Mouse (Mus musculus) Patski (cell line): Measurements from ENCODE around the gene Dffa. TPM values are rescaled to one million over a fixed set of nuclear protein-coding genes. Genes with fewer than 3 reads are reported as not detected.
A peak's percentile ranks its signal among the peaks of the same experiment; 100 is the strongest.
"Not testable (repeated sequence)": the region's sequence is repeated elsewhere in the genome, so short reads cannot be mapped to it uniquely, and the experiment has no call there.

ENCODE experiments used
- ATAC-seq: fragments of 100-300 bp; one replicate; pipeline ENCODE4 v1.8.0; 2021
- CTCF ChIA-PET: fragments of 350-600 bp; sonication (Branson Sonifier 250); formaldehyde crosslinking; loops from one replicate; lab custom pipeline; 2022; ENCODE audit warnings: inconsistent platforms; lab: Charles Lee
- POLR2A ChIA-PET: fragments of 350-600 bp; sonication (Branson Sonifier 250); formaldehyde crosslinking; loops from one replicate; lab custom pipeline; 2022; ENCODE audit warnings: antibody characterized with exemption, inconsistent platforms; lab: Charles Lee
- DNase-seq: peaks from one replicate; pipeline ENCODE4 v3.0.0-alpha.2; 2011; ENCODE audit warnings: low read depth, low spot score
- H3K27me3 ChIP-seq: fragments of 371-371 bp; one replicate; pipeline ENCODE4 v1.5.1; 2021
- CTCF ChIP-seq: fragments of 100-300 bp; IDR thresholded peaks from one replicate; pipeline ENCODE4 v1.5.1; 2021
- in situ Hi-C: fragments of 300-500 bp; cut with MboI; formaldehyde crosslinking; loops from 3 replicates; pipeline ENCODE4 v1.11.1; 2018; ENCODE audit warnings: low pct_unique_long_range_greater_than_20kb, mixed read lengths
- polyA plus RNA-seq: library from polyadenylated mRNA; unstranded; gene quantifications from one replicate; pipeline ENCODE4 v1.2.3, GENCODE M21; 2021

Dffa gene
- polyA plus RNA-seq, 1 experiment from 2014 or later, result 16.3 TPM

DNA sequence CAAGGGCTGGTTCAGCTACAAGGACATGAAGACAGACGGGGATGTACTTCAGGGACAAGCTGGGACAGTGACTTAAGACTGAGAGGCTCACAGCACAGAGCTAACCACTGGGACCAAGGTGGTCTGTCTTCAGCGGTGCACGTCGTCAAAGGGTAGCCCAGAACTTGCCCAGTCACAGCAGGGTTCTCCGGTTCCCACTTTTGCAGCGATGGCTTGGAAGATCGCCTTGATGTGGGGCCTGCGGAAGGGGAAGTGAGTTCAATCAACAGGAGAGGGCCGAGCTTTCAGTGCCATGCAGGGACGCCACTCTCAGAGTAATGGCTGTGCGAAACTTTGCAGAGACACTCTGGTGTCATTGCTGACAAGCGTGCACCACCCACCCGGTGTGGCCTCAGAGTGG lies 55.9 kb downstream of the Dffa start:
- TF ChIP-seq CTCF, result no peak
- no peaks in the 10 kb centered on the region for H3K27me3 ChIP-seq
- ATAC-seq, result no peak
- ChIA-PET POLR2A (no interaction called here), CTCF (interaction anchor here (1.1 kb wide), 1 partner anchor 15 kb away, joined by 3 read pairs; no protein-coding TSS in a partner anchor)
- no peak for DNase-seq
- in situ Hi-C loops, result no loop called here

DNA sequence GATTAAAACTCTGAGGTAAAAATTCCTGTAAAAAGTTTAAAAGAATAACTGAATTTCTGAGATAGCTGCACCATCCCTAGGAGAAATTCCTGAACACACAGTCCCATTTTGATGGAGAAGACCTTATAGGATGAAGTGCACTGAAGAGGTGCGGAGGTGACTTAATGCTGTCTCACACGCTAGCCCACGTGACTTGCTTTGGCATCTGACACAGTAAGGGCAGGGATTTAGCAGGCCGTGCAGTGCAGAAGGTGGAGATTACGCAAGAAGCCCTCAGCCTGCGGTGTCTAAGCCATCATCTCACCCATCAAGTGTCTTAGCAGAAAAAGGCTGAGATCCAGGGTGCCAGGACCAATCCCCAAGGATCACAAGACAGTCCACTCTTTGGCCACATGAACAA lies 57.2 kb downstream of the Dffa start:
- ChIA-PET POLR2A (no interaction called here), CTCF (no interaction called here)
- no peak for TF ChIP-seq CTCF
- in situ Hi-C loops, result no loop called here
- DNase-seq (no peak), ATAC-seq (no peak)
- no peaks in the 10 kb centered on the region for H3K27me3 ChIP-seq

DNA sequence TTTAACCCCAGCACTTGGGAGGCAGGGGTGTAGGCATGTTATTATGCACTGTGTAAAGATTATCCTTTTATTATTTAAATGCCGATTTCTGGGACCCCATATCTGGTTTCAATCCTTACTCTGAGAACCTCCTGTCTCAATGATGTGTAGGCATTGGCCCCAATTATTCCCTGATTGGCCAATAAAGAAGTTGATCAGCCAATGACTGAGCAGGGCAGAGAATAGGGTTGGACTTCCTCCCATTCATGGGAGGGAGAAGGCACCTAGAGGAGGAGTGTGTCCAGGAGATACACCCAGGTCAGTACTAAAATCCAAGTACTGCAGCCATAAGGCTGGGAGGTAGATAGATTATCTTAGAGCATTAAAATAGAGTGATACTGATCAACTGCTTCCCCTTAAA lies 59.2 kb downstream of the Dffa start:
- CTCF ChIA-PET, result interaction anchor here (1.0 kb wide), 1 partner anchor 19 kb away, joined by 3 read pairs; no protein-coding TSS in a partner anchor
- DNase-seq, result no peak
- no peak for TF ChIP-seq CTCF
- no peak for ATAC-seq
- POLR2A ChIA-PET, result no interaction called here
- no peaks in the 10 kb centered on the region for H3K27me3 ChIP-seq
- in situ Hi-C loops, result no loop called here

DNA sequence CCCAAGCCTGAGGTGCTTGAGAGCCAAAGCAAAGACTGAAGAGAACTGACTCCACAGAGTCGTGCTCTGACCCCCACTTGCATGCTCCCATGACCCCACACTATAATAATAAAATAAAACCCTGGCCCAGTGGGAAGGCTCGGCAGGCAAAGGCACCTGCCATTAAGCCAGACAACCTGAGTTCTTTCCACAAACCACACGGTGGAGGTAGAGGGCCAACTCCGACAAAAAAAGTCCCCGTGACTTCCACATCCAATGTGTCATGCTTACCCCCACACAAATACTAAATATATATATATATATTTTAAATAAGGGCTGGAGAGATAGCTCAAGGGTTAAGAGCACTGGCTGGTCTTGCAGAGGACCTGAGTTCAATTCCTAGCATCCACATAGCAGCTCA lies 60.2 kb downstream of the Dffa start:
- TF ChIP-seq CTCF, result no peak
- no peak for DNase-seq
- H3K27me3 ChIP-seq, result no peaks in the 10 kb centered on the region
- no peak for ATAC-seq
- in situ Hi-C loops, result no loop called here
- POLR2A ChIA-PET, result interaction anchor here (0.5 to 0.7 kb wide), 2 partner anchors 10 to 1262 kb away, joined by 3 read pairs; no protein-coding TSS in a partner anchor
- CTCF ChIA-PET, result no interaction called here

DNA sequence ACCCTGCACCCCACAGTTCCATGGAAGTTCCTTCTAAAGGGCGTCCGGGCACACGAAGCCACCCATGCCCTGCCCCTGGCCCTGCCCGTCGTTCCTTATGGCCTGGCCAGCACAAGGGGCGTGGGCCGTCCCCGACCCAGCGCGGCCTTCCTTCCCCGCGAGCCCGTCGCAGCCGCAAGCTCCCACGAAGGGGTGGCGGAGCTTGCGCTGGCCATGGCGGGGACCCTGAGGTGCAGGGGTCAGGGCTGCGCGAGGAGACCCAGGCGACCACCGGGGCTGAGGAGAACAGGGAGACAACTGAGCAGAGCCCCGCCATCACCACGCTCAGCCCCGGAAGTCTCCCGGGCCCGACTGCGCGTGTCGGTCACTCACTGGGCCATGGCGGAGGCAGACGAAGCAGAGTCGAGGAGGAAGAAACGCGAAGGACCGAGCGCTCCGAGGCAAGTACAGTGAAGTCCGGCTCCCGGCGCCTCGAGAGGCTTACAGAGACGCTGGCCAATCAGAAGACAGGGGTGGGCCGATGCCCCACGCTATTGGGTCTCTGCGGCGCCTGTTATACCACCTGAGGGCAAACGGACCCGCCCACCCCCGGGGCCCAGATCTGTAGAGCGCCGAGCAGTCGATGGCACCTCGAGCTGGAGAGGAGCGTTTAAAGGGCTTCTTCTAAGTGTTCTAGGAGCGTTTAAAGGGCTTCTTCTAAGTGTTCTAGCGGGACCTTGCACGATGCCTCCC lies 62.4 kb downstream of the Dffa start, which contains the start of gene Pgd:
TSS of gene Pgd (minus strand) at position 557 of the 732 bp plus-strand sequence.
- ChIA-PET POLR2A (no interaction called here), CTCF (no interaction called here)
- no peaks in the 10 kb centered on the region for H3K27me3 ChIP-seq
- peak; percentile 95 for ATAC-seq
- TF ChIP-seq CTCF, result no peak
- in situ Hi-C loops, result no loop called here
- DNase-seq, result peak; percentile 59

DNA sequence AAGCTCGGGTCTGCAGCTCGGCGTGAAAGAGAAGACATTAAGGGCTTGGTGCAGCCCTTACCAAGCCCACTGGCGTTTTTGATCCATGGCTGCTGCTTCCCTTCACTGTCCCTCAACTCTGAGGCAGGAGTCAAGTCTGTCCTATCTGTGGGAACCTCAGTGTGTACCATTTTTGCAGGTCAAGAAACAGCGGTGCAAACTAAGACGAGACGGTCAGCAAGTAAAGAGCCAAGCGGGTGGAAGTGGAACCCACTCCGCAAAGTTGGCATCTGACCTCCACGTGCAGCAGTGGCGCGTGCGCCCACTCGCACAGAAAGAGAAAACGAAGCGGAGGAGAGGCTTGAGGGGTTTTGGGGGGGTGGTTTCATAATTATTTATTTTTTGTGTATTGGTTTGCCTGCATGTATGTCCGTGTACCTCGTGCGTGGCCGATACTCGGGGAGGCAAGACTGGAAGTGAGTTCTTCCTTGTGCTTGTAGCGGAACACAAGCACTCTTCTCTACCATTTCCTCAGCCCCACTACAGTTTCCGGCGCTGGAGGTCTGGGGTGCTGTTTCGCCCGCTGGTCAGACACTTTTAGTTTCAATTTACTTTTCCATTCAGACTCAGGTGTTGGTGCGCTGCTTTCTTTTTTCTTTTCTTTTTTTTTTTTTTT lies 63.1 kb downstream of the Dffa start:
- no peak for TF ChIP-seq CTCF
- DNase-seq (no peak), ATAC-seq (no peak)
- in situ Hi-C loops, result no loop called here
- no peaks in the 10 kb centered on the region for H3K27me3 ChIP-seq
- CTCF ChIA-PET, result interaction anchor here (1.2 kb wide), 1 partner anchor 22 kb away, joined by 3 read pairs; no protein-coding TSS in a partner anchor
- POLR2A ChIA-PET, result interaction anchor here (0.6 kb wide), 1 partner anchor 138 kb away, joined by 3 read pairs; no protein-coding TSS in a partner anchor

DNA sequence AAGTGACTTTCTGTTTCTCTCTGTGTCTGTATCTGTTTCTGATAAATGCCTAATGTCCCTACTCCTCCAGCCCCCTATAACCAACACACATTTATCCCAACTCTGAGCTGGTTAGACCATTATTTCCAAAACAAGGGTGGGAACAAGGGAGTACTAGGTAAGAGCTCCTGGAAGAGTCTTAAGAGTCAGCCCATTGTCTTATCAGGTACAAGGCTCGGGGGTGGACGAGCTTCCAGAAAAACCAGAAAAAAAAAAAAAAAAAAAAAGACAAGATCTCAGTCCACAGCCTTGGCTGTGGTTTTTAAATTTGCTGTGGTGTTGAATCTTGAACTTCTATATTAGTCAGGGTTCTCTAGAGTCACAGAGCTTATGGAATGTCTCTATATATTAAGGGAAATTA lies 64.1 kb downstream of the Dffa start:
- ATAC-seq, result no peak
- in situ Hi-C loops, result no loop called here
- POLR2A ChIA-PET, result interaction anchor here (0.6 kb wide), 2 partner anchors 59 to 137 kb away, joined by 3 to 5 read pairs; no protein-coding TSS in a partner anchor
- CTCF ChIA-PET, result interaction anchor here (1.2 to 1.4 kb wide), 2 partner anchors 9 to 23 kb away, joined by 3 read pairs; no protein-coding TSS in a partner anchor
- no peaks in the 10 kb centered on the region for H3K27me3 ChIP-seq
- DNase-seq, result no peak
- no peak for TF ChIP-seq CTCF

DNA sequence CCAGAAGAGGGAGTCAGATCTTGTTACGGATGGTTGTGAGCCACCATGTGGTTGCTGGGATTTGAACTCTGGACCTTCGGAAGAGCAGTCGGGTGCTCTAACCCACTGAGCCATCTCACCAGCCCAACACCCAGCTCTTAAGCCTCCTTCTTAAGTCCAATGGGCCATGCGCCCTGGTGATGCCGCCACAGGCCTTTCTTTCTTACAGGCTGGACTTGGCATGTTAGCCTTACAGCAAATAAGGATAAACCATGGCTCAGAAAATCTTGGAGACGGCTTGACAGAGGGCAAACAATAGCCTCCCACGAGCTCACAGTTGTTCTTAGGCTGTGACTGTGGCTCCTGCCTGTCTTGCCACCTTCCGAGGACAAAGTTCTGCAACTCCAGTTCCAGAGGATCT lies 66.0 kb downstream of the Dffa start:
- in situ Hi-C loops, POLR2A ChIA-PET, DNase-seq, ATAC-seq, H3K27me3 ChIP-seq: not testable (repeated sequence)
- CTCF ChIA-PET, result interaction anchor here (1.7 kb wide), 1 partner anchor 13 kb away, joined by 3 read pairs; no protein-coding TSS in a partner anchor

Other genes starting within 250 kb of the Dffa start
- 41.3 TPM for gene Pex14, start 4.3 kb upstream of the Dffa start, polyA plus RNA-seq
- 0.18 TPM for gene Cort, start 22.6 kb downstream of the Dffa start, polyA plus RNA-seq
- 12.5 TPM for gene Cenps, start 33.5 kb downstream of the Dffa start, polyA plus RNA-seq
- gene Pgd, start 62.6 kb downstream of the Dffa start, polyA plus RNA-seq, result 110 TPM
- gene Kif1b, start 203.5 kb downstream of the Dffa start, polyA plus RNA-seq, result 32.9 TPM